Mouse (Mus musculus) kidney, adult 2 months (tissue): ENCODE results near the gene Gm26938.

Source experiments
- CTCF ChIP-seq: fragments of 200-500 bp; conservative IDR thresholded peaks from 2 replicates; pipeline ENCODE4 v1.5.1; 2011; ENCODE audit warnings: low read depth, mild to moderate bottlenecking, control low read depth, low read length, moderate library complexity, mixed read lengths; ENCODE audit not compliant: insufficient read depth, insufficient read length
- POLR2A ChIP-seq: fragments of 200-500 bp; IDR thresholded peaks from one replicate; pipeline ENCODE4 v1.6.1; 2011; ENCODE audit warnings: low read depth, low read length, control low read depth

- TF ChIP-seq CTCF: peak; percentile 41; the same call in 1 of the 2 replicates
- no peak for TF ChIP-seq POLR2A
These were observed 36.7 kb downstream of the Gm26938 start for GRCm38 (mm10) chr5:139789466-139789865.
